Mouse (Mus musculus): ENCODE data around the gene Aspdh.

DNA sequence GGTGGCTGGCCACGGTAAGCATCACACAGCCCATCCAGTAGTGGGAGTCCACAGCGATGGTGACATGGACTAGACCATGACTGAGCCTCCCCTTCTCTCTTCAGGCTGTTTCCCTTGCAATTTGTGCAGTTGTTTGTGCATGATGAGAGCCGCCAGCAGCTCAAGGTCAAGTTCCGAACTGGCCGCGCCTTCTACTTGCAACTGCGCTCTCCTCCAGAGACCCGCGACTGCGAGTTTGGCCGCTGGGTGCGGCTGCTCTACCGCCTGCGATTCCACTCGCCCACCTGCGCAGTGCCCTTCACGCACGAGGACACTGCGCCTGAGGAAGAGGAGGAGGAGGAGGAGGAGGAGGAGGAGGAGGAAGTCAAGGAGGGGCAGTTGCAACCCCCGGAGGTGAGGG, 34.9 kb downstream of the Aspdh start:
- TF ChIP-seq CTCF (IDR thresholded peaks at IDR 0.05; ENCODE audit: insufficient read depth, low read depth, low read length) (no peak), POLR2A (IDR thresholded peaks at IDR 0.05; ENCODE audit: insufficient read depth, low read depth, low read length) (no peak)

Measured in olfactory bulb, adult 2 months (tissue).